Mouse (Mus musculus): ENCODE results near the gene Parp11.
A peak's percentile ranks its signal among the peaks of the same experiment; 100 is the strongest.
"Not testable (repeated sequence)": the region's sequence is repeated elsewhere in the genome, so short reads cannot be mapped to it uniquely, and the experiment has no call there.

The Parp11 gene

DNA sequence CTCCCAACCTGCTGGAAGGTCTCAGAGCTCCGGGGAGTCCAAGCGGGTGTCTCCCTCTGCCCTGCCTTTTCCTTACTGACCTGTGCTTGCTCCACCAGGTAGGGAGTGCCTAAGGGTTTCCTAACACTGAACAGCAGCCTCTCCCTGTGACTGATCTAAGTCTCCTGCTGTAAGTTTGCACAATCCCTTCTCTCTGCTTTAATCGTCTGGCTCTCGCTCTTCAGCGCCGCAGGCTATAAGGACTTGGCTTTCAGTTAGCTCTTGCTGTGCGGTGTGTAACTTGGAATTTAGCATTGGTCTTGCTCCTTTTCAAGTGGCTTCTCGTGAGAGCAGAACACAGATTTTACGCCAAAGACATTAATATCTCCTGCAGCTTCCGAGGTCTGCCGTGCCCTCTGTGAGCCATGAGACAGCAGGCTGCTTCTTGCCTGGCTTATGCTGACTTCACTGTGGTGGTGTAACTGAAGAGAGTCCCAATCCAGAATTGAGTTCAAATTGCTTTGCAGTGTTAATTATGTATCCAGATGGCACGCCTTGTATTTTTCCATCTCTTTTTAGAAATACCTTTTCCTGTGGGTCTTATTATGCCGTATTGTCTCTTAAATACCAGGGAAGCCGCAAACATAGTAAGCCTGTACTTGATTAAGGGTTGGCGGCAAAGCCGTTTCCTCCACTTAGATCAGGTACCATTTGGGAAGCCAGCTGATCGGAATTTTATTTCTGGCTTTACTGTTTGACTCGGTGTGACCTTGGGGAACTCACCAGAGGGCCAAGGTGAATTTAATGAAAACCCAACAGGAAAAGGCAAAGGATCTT is 50.4 kb downstream of the Parp11 start:
- DNase-seq (ENCODE audit: low read depth) = no peak

DNA sequence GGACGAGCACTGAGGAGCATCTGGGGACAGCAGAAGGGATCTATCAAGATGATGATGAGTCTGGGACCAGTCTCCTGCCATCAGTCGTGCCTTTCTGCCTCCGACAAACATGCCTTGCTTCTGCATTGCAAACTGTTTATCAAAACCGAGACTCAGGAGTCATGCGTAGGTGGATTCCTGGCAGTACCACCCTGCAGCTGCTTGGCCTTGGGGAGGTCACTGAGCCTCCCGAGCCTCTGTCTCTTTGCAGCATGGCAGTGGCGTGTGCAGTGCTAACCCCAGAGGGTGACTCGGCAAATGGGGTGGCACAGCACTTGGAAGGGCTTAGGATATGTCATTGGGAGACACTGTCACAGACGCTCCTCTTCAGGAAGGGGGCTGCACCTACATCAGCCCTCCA is 53.5 kb downstream of the Parp11 start:
- DNase-seq (ENCODE audit: low read depth) = no peak

DNA sequence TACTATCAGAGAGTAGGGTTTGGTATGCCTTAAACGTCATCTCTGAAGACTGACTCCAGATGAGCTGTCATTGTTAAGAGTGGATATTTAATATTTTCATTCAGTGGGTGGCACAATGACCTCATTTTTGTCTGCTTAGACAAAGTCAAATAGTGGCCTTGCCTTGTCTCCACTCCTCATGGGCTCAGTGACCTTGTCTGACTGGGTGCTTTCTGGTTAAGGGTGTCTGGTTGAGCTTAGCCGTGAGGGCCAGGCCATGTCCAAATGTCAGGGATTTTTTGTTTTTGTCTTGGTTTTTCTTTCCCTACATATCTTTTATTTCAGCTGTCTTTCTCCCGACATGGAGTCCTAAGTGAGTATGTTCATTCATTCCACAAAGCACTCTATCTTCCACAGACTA is 54.2 kb downstream of the Parp11 start:
- no peak for DNase-seq (ENCODE audit: low read depth)

DNA sequence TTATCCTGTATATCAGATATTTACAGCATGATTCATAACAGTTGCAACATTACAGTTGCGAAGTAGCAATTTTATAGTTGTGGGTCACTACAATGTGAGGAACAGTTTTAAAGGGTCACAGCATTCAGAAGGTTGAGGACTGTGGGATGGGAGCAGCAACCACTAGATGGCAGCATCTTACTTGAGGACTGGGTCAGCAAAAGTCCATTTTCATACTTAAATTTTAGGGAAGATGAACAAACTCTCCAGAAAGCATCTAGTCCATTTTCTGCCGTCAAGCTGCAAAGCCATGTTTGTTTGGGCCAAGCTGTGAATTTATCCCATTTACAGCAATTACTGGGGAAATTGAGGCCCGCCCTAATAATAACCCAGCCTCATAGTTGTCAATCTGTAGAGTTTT is 55.9 kb downstream of the Parp11 start:
- DNase-seq (ENCODE audit: low read depth) = peak; percentile 16

GRCm38 (mm10) chr6:127513776-127514175 is 67.1 kb downstream of the Parp11 start:
- DNase-seq (ENCODE audit: low read depth) = not testable (repeated sequence)

DNA sequence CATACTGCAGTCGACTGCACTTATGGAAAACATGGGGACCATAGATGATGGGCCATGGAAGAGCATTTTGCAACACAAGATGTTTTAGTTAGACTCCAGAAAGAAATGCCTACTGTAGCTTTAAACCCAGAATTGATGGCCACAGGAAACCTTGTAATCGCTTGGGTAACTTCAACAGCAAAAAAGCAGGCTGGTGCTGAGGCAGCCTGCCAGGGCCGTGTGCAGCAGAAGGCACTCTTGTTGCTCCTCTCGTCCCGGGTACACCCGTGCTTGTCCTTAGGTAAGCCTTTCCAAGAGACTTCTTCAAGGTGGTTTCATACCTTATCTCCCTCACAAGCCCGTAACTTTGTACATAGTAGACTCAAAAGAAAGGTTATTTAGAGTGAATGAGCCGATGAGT is 74.5 kb downstream of the Parp11 start:
- DNase-seq (ENCODE audit: low read depth) = no peak

GRCm38 (mm10) chr6:127522326-127522725 is 75.7 kb downstream of the Parp11 start:
- no peak for DNase-seq (ENCODE audit: low read depth)

DNA sequence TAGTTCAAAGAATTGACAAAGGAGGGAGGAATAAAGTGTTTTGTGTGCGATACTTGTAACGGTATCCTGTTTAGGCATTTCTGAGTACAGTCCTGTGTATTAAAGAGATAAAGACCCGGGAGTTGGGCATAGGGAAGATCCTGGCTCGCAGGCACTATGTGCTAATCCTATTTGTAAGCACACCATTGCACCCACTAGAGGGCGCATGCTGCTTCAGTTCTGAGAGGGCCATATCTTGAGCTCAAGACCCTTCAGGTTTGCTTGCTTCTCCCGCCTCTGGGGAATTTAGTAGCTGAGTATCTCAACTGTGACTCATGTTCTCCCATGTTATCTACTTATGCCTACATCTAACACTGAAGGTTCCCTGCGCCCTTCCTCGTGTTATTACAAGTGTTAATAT is 77.8 kb downstream of the Parp11 start:
- DNase-seq (ENCODE audit: low read depth) = peak; percentile 51

DNA sequence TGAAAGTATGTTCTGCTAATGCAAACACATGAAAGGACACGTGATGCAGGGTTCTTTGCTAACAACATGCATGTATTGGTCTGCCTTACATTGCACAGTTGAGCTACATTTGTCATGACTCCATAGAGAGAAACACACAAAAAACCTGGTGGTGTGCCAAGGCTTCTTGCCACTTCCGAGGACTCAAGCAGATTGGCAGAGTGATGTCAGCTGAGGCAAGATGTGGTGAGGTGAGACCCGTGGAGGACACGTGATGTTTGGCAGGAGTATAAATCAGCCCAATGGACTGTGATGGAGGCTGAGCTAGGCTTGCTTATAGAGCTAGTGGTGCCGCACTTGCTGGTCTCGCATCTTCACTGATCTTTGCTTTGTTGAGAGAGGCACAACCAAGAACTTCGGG is 82.0 kb downstream of the Parp11 start:
- DNase-seq (ENCODE audit: low read depth) = no peak

DNA sequence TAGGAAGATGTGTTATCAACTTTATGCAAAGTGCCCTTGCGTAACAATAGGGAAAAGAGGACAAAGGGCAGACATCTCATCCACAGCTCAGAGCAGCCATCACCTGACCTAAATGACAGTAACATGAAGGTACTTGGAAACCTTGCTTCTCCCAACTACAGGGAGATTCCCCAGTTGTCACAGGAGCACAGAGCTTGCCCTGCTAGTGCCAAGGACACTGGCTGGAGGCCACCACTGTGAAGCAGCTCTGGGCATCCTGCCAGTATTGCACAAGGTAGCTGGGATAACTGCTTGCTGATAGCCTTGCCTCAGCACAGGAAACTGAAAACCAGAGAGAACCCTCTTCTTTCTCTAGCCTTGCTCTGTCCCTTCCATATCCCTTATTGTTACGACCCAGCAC is 82.8 kb downstream of the Parp11 start:
- no peak for DNase-seq (ENCODE audit: low read depth)

DNA sequence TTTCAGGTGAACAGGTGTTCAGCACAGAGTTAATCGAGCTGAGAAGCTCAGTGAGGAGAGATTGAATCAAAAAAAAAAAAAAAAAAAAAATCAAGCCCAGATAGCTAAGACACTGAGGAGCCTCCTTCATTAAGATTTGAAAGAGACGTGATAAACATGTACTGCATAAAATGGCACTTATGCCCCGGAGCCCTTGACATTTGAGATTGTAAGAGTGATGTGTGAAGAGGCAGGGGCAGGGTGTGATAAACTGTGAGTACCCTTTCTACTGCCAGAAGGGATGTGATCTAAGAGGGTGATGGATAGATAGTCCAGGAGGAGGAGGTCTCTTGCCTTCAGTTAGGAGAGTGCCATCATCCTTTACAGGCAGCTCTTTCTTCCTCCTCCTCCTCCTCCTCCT is 83.6 kb downstream of the Parp11 start:
- DNase-seq (ENCODE audit: low read depth) = no peak

- DNase-seq (ENCODE audit: low read depth) = no peak
These were observed 85.0 kb downstream of the Parp11 start for GRCm38 (mm10) chr6:127531412-127532205.

GRCm38 (mm10) chr6:127532304-127532703 is 85.7 kb downstream of the Parp11 start:
- no peak for DNase-seq (ENCODE audit: low read depth)

DNA sequence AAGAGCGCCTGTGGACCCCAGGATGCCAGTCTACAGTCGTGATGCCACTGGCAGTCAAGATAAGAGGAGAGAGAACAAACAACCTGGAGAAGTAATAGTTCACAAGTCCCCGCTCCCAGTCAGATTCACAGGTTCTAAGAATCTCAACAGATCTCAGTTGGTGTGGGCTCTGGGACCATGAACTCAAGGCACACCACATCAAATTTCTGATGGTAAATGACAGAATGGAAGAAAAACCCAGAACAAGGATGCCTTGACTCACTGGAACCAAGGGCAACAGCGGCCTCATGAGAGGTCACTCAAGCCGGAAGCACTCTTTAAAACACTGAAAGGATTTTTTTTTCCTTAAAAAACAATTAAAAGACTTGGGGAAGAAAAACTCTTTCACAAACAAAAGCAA is 87.1 kb downstream of the Parp11 start:
- DNase-seq (ENCODE audit: low read depth) = no peak

DNA sequence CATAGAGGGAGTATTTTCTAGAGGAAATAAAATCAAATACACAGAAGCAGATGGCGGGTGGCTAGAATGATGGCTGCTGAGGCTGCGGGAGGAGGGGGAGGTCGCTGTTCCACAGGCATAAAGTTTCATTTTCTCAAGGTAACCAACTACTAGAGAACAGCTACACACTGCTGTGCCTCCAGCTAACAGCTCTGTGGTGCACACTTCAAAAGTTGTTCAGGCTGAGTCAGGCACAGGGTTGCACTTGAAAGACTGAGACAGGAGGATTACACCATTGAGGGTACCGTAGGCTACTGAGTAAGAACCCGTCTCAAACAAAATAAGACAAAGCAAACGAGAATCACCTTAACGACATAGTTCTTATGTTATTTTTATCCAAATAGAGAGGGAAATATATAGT is 90.4 kb downstream of the Parp11 start:
- no peak for DNase-seq (ENCODE audit: low read depth)

- DNase-seq (ENCODE audit: low read depth) = no peak
These were observed 91.5 kb downstream of the Parp11 start for GRCm38 (mm10) chr6:127538118-127538517.

DNA sequence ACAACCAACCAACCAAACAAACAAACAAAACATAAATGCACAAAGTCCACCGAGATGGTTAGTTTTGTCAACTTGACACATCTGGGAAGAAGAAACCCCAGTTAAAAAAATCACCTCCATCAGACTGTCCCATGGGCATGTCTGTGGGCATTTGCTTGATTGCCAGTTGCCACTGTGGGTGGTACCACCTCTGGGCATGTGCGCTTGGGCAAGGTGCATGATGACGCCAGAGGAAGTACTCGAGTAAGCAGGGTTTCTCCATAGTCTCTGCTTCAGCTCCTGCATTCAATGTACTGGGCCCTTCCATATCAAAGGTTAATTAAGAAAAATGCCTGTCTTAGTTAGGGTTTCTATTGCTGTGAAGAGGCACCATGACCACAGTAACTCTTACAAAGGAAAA is 92.6 kb downstream of the Parp11 start:
- DNase-seq (ENCODE audit: low read depth) = no peak

- no peak for DNase-seq (ENCODE audit: low read depth)
These were observed 93.0 kb downstream of the Parp11 start for GRCm38 (mm10) chr6:127539659-127540058.

- no peak for DNase-seq (ENCODE audit: low read depth)
These were observed 93.9 kb downstream of the Parp11 start for GRCm38 (mm10) chr6:127540517-127540916.

DNA sequence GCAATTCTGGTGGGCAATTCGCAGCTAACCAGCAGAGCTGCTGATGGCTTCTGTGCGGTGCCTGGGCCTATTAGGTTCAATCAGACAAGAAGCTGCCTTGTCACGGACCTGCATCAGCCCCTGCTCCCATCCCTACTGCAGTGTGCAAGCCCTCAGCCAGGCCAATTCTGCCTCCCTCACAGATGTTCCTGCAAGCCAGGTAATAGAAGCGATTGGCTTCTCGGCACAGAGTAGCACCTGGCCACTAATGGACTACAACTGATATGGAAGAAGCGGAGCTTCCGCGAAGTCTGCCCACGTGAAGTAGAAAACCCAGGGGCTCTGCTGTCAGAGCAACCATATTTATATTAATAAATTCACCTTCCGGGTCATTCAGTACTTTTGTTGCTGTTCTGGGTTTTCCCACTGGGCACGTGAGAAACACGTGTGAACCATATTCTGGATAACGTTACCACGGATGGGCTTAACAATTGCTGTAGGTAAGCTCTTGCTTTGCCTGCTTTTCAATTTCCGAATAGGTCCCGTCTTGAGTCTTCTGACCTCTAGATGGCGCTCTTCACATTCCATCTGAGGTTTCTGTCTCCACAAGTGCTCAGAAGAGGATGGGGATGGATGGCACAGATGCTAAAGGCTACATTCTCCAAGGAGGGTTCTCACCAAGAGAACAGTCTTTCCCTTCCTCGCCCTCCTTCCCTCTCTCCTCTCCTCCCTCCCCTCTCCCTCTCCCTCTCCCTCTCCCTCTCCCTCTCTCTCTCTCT is 95.2 kb downstream of the Parp11 start:
- peak; percentile 54 for DNase-seq (ENCODE audit: low read depth)

All from c-Kit-positive CD71-positive TER-119-negative erythroid progenitor cells, embryonic 14.5 days (primary cell).